ENCODE assay signal across 12 mouse cellular contexts in genomic region chr13:19429812-19430370, GRCm38 (mm10).
"Had no signal": no experiment of that assay in that cellular context is flagged by ENCODE, and none has a peak within 500 bp of the region (broad histone marks: within the 10 kb centered on the region; RNA-seq: fewer than 3 reads in every experiment).

No protein-coding gene starts in this region.

- H3K27me3 ChIP-seq: liver, embryonic 13.5 days; midbrain, embryonic 12.5 days had no signal

- ATAC-seq: midbrain, embryonic 16.5 days had no signal

- H3K27ac ChIP-seq: left cerebral cortex, adult 2 months; liver, embryonic 13.5 days; midbrain, embryonic 12.5 days had no signal

- H3K9me3 ChIP-seq: liver, embryonic 13.5 days; midbrain, embryonic 12.5 days had no signal

- H3K9ac ChIP-seq: liver, embryonic 13.5 days; midbrain, embryonic 12.5 days had no signal

- H3K36me3 ChIP-seq: liver, embryonic 13.5 days; midbrain, embryonic 12.5 days had no signal

- H3K4me1 ChIP-seq: liver, embryonic 13.5 days; midbrain, embryonic 12.5 days had no signal

- DNase-seq: kidney, adult 2 months; kidney, postnatal 36 days; layer of hippocampus, postnatal 36 days; liver, embryonic 13.5 days; lung, adult 2 months; lung, postnatal 14 days; lung, postnatal 4 days; thymus, adult 18-20 months; thymus, postnatal 36 days had no signal

- H3K4me3 ChIP-seq: left cerebral cortex, adult 2 months; liver, embryonic 13.5 days; midbrain, embryonic 12.5 days had no signal

- H3K4me2 ChIP-seq: liver, embryonic 13.5 days; midbrain, embryonic 12.5 days had no signal
